Mouse (Mus musculus) cerebellum, postnatal 25 days (tissue): Measurements from ENCODE around the gene Mlxipl.

ENCODE experiments used
- DNase-seq, 2 experiments: peaks; one replicate each; pipeline ENCODE4 v3.0.0; 2021; ENCODE audit warnings: mixed read lengths in 2 of 2

The Mlxipl gene

DNA sequence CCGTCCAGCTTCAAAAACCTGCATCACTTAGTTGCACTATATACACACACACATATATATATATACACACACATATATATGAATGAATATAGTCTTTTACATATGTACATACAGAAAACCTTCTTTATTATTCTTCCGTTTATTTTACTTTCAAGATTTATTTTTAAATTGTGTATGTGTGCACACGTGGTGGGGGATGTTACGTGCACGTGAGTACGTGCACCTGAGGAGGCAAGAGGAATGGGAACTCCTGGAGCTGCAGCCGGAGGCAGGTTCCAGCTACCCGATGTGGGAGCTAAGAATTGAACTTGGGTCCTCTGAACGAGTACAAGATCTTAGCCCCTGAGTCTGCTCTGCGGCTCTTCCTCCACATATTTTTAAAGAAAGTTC lies 96.5 kb downstream of the Mlxipl start:
- no peak for DNase-seq

DNA sequence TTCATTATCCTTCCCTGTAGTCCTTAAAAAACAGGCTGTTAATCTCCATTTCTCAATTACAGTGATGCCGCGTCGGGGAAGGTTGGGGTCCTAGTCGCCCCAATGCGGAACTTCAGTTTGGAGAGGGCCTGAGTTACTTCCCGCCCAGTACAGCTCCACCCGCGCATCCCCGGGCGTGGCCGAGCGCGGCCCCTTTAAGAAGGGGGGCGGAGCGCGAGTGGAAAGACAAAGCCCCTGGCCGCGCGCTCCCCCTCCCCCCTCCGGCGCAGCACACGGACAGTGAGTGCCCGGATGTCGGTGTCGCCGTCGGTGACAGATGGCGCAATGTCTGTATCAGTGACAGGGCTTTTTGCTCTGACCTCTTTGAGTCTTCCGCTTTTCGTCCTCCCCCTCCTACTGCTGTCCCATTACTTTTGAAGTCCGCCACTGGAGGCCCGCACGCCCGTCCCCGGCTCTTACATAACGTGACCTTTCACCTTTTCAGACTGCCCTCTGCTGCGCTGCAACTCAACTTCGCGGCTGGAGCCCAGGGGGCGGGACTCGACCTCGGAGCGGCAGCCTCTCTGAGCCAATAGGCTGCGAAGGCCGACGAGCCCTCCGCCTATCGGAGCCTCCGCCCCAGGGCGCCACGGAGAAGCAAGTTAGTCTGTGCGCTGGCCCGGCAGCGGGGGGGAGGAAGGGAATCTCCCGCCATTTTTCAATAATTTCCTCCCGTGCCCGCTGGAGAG lies 97.1 kb downstream of the Mlxipl start, which contains the start of gene Baz1b:
Baz1b (plus strand) TSS at position 644 of the 728 bp plus-strand sequence.
- DNase-seq: peak; percentile 99 to 100

- DNase-seq: peak in 1 of 2 experiments; percentile 69
These were observed 97.9 kb downstream of the Mlxipl start for GRCm38 (mm10) chr5:135187349-135188213.
